ENCODE assay signal across 16 mouse cellular contexts in genomic region chr8:128560418-128560817, GRCm38 (mm10).
"Had no signal": no experiment of that assay in that cellular context is flagged by ENCODE, and none has a peak within 500 bp of the region (broad histone marks: within the 10 kb centered on the region; RNA-seq: fewer than 3 reads in every experiment).

No protein-coding gene starts in this region.

- ATAC-seq: liver, embryonic 12.5 days had no signal

- H3K27ac ChIP-seq: limb, embryonic 10.5 days; limb, embryonic 13.5 days; liver, embryonic 12.5 days; liver, embryonic 15.5 days; lung, embryonic 15.5 days had no signal

- DNase-seq: kidney, adult 9 months; kidney, postnatal 14 days; kidney, postnatal 4 days; layer of hippocampus, adult 9-11 months; liver; lung, adult 18-20 months; lung, postnatal 10 days; lung, postnatal 36 days; midbrain, embryonic 14.5 days; thymus, adult 18-20 months; thymus, postnatal 36 days had no signal

- H3K4me2 ChIP-seq: limb, embryonic 13.5 days; liver, embryonic 12.5 days; liver, embryonic 15.5 days; lung, embryonic 15.5 days had no signal

- H3K9me3 ChIP-seq: limb, embryonic 10.5 days; limb, embryonic 13.5 days; liver, embryonic 12.5 days; liver, embryonic 15.5 days; lung, embryonic 15.5 days had no signal

- H3K36me3 ChIP-seq: limb, embryonic 10.5 days; limb, embryonic 13.5 days; liver, embryonic 12.5 days; liver, embryonic 15.5 days; lung, embryonic 15.5 days had no signal

- H3K4me3 ChIP-seq: limb, embryonic 10.5 days; limb, embryonic 13.5 days; liver, embryonic 12.5 days; liver, embryonic 15.5 days; lung, embryonic 15.5 days had no signal

- H3K27me3 ChIP-seq: limb, embryonic 13.5 days; liver, embryonic 12.5 days; liver, embryonic 15.5 days; lung, embryonic 15.5 days had no signal

- H3K9ac ChIP-seq: limb, embryonic 13.5 days; liver, embryonic 12.5 days; liver, embryonic 15.5 days; lung, embryonic 15.5 days had no signal

- H3K4me1 ChIP-seq: liver, embryonic 15.5 days; lung, embryonic 15.5 days had no signal
